Mouse (Mus musculus) hindbrain, embryonic 13.5 days (tissue): ENCODE measurements around the gene Gm10799. TPM values are rescaled to one million over a fixed set of nuclear protein-coding genes. Genes with fewer than 3 reads are reported as not detected.

Source experiments
- ATAC-seq: fragments of 200-750 bp; cut with Nextera tagmentation; 2 replicates; pipeline ENCODE4 v1.8.0; 2017; ENCODE audit warnings: moderate TSS enrichment; ENCODE audit not compliant: low FRiP score
- H3K27ac ChIP-seq: fragments of 300-500 bp; sonication (generic); 2 replicates; pipeline ENCODE4 v1.5.1; 2015; ENCODE audit warnings: inconsistent platforms, mild to moderate bottlenecking, moderate library complexity
- H3K27me3 ChIP-seq: fragments of 300-500 bp; sonication (generic); 2 replicates; pipeline ENCODE4 v1.6.1; 2015; ENCODE audit warnings: mild to moderate bottlenecking, inconsistent platforms
- H3K36me3 ChIP-seq: fragments of 300-500 bp; sonication (generic); 2 replicates; pipeline ENCODE4 v1.6.1; 2015; ENCODE audit warnings: mild to moderate bottlenecking, inconsistent platforms
- H3K4me1 ChIP-seq: fragments of 300-500 bp; sonication (generic); replicated peaks from 2 replicates; pipeline ENCODE4 v1.6.1; 2015; ENCODE audit warnings: inconsistent platforms
- H3K4me2 ChIP-seq: fragments of 300-500 bp; sonication (generic); 2 replicates; pipeline ENCODE4 v1.6.1; 2015; ENCODE audit warnings: inconsistent platforms, mild to moderate bottlenecking, moderate library complexity
- H3K4me3 ChIP-seq: fragments of 300-500 bp; sonication (generic); 2 replicates; pipeline ENCODE4 v1.5.1; 2015; ENCODE audit warnings: mild to moderate bottlenecking, inconsistent platforms
- H3K9ac ChIP-seq: fragments of 300-500 bp; sonication (generic); 2 replicates; pipeline ENCODE4 v1.6.1; 2015; ENCODE audit warnings: mild to moderate bottlenecking, inconsistent platforms
- H3K9me3 ChIP-seq: fragments of 300-500 bp; sonication (generic); 2 replicates; pipeline ENCODE4 v1.6.1; 2016; ENCODE audit warnings: inconsistent platforms
- WGBS: fragments of 180-500 bp; shearing (Covaris S2); methylation state at CpG from one replicate; pipeline ENCODE4 v1.1.7; 2015; 5-methylcytosine and 5-hydroxymethylcytosine counted together
- polyA plus RNA-seq: library from polyadenylated mRNA; unstranded; fragments of >200 nt; fragmentation: Nextera tagmentation; extraction: Ambion mirVana; gene quantifications from 2 replicates; pipeline ENCODE4 v1.2.1, GENCODE M21; 2015

The Gm10799 gene
- polyA plus RNA-seq, 1 experiment from 2014 or later, result not detected

DNA sequence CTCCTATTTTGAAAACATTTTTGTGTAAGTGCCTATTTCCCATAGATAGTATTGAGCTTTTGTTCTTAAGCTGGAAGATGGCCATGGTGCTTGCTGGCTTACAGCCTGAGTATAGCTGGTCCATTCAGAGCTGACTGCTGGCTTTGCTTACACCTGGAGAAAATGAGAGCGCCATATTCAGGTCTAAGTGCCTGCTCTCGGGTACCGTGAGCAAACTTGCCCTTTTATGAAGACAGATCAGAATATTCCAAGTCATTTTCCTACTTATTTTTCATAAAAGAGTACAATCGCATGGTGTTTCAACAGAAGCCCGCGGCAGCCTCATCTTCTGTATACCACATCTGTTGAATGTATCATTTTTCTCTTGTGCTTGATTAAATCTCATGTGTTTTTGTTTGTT lies 7.4 kb downstream of the Gm10799 start:
- Histone ChIP-seq H3K4me1 (no peaks in the 10 kb centered on the region), H3K9ac (no peak overlapping the region), H3K4me2 (no peak overlapping the region), H3K9me3 (no peaks in the 10 kb centered on the region), H3K27me3 (no peaks in the 10 kb centered on the region), H3K4me3 (no peak overlapping the region), H3K27ac (no peak overlapping the region), H3K36me3 (peaks cover 31% of the 10 kb centered on the region)
- ATAC-seq, result no peak
- WGBS, result 95% methylated on average over 6 of the region's 6 CpGs

DNA sequence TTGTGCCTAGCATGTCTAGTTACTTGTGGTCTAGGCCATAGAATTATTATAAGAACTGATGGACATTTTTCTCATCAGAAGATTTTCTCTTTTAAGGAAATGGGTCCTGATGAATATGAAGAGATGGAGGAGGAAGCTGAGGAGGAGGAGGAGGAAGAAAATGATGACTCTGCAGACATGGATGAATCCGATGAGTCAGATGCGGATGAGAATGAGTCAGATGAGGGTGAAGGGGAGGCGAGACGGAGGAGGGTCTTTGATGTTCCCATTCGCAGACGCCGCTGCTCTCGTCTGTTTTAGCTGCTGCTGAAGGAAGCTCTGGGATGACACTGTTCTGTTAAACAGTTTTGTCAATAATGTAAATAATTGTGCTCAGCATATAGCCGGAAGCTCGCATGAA lies 8.6 kb downstream of the Gm10799 start:
- ATAC-seq, result no peak
- H3K27me3 ChIP-seq, result no peaks in the 10 kb centered on the region
- no peaks in the 10 kb centered on the region for H3K4me1 ChIP-seq
- H3K27ac ChIP-seq, result no peak overlapping the region
- H3K9me3 ChIP-seq, result no peaks in the 10 kb centered on the region
- H3K4me3 ChIP-seq, result no peak overlapping the region
- H3K9ac ChIP-seq, result no peak overlapping the region
- WGBS, result 82% methylated on average over 10 of the region's 10 CpGs
- H3K4me2 ChIP-seq, result no peak overlapping the region
- H3K36me3 ChIP-seq, result peaks cover 39% of the 10 kb centered on the region

DNA sequence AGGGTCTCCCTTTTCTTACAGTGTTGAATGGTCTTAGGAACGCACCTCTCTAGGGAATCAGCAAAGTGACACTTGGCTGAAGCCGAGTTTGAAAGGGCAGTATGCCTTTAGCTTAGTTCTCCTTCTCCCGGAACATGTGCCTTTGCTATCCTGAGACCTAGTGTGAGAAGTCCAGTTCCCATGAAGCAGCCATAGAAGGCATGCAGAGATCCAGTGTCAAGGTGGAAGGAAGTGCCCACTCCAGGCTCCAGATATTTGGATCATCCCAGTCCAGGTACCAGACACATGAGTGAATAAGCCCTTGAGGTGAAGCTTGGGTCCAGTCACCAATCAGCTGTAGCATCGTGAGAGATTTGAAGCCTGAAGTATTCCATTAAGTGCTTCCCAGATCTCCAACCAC lies 9.4 kb downstream of the Gm10799 start:
- ATAC-seq, result no peak
- Histone ChIP-seq H3K27me3 (no peaks in the 10 kb centered on the region), H3K4me1 (no peaks in the 10 kb centered on the region), H3K36me3 (peaks cover 47% of the 10 kb centered on the region), H3K9me3 (no peaks in the 10 kb centered on the region), H3K27ac (no peak overlapping the region), H3K4me3 (no peak overlapping the region), H3K4me2 (no peak overlapping the region), H3K9ac (no peak overlapping the region)
- WGBS, result 94% methylated on average over 4 of the region's 4 CpGs

DNA sequence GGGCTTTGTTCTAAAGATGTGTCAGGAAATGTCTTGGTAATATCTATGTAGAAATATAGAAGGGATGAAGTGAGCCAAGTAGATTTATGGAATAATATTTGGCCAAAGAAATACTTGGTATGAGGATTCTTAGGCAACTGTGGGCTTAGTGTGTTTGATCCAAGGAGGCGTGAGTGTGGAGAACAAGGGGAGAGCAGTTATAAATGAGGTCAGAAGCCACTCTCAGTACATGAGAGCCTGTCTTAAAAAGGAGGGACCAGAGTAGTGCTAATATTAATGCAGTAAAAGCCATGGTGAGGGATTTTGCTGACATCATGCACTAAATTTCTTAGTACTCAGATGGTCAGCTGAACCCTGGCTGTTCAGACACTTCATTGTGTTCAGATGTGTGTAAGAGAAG lies 10.0 kb downstream of the Gm10799 start:
- no peak overlapping the region for H3K4me2 ChIP-seq
- H3K27me3 ChIP-seq, result no peaks in the 10 kb centered on the region
- ATAC-seq, result no peak
- H3K4me1 ChIP-seq, result no peaks in the 10 kb centered on the region
- no peak overlapping the region for H3K4me3 ChIP-seq
- H3K9me3 ChIP-seq, result no peaks in the 10 kb centered on the region
- peaks cover 53% of the 10 kb centered on the region for H3K36me3 ChIP-seq
- 85% methylated on average over 1 of the region's 1 CpGs for WGBS
- no peak overlapping the region for H3K27ac ChIP-seq
- no peak overlapping the region for H3K9ac ChIP-seq

DNA sequence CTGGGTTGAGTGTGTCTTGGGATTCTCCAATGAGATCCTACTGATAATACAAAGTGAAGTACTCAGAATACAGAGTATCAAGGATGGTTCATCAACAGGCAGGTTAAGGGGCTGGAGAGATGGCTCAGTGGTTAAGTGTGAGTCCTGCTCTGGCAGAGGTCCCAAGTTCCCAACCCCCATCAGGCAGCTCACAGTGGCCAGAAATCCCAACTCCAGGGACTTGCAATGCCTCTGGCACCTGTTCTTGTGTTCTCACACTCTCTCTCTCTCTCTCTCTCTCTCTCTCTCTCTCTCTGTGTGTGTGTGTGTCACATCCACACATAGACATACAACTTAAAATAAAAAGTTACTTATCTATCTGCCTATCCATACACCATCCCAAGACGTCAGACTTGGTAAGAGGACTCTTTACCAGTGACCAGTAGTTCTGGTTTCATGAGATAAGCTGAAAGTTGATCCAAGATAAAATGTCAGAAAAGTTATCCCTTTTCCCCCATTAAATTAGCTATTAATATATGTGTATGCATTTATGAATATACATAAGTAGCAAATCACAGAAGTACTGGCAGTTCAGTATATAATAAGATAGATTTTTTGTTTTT lies 23.8 kb downstream of the Gm10799 start:
- H3K9ac ChIP-seq, result no peak overlapping the region
- WGBS, result 90% methylated on average over 1 of the region's 1 CpGs
- H3K4me1 ChIP-seq, result no peaks in the 10 kb centered on the region
- no peak for ATAC-seq
- H3K36me3 ChIP-seq, result peaks cover 40% of the 10 kb centered on the region
- H3K27ac ChIP-seq, result no peak overlapping the region
- H3K4me2 ChIP-seq, result no peak overlapping the region
- no peaks in the 10 kb centered on the region for H3K9me3 ChIP-seq
- no peak overlapping the region for H3K4me3 ChIP-seq
- no peaks in the 10 kb centered on the region for H3K27me3 ChIP-seq

DNA sequence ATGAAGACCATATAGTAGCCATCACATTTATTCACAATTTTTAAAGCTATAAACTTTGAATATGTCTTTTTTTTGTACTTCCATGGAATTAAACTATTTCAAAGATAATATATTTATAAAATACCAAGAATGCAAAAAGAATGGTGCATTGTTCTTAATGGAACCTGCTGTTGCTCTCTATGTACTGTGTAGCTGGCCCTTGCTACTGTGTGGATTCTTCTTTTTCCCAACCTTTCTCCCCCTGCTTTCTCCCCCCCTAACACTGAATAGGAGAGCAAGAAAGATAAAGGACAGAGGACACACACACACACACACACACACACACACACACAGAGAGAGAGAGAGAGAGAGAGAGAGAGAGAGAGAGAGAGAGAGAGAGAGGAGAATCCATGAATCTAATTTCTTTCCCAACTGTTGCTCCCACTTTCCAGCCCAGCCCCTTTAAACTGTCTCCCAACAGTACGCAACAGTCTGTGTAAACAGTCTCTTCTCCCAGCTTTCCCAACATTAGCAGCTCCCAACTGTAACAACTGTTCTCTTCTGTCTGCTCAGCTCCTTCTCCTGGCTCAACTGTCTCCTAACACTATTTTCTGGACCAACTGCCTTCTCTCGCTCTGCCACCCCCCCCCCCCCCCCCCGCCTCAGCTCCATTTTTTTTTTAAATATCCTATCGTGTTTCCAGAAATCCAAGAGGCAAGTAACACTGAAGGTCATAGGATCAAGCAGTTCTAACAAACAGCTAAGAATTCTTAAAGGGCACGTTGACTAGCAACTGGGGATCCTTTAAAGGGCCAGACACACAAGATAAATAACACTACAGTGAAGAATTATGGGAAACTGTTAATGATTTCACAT lies 24.5 kb downstream of the Gm10799 start:
- Histone ChIP-seq H3K36me3 (peaks cover 42% of the 10 kb centered on the region), H3K9me3 (no peaks in the 10 kb centered on the region), H3K4me1 (no peaks in the 10 kb centered on the region), H3K27me3 (no peaks in the 10 kb centered on the region), H3K4me2 (no peak overlapping the region), H3K4me3 (no peak overlapping the region), H3K27ac (no peak overlapping the region), H3K9ac (no peak overlapping the region)
- WGBS, result 32% methylated on average over 4 of the region's 5 CpGs
- no peak for ATAC-seq

DNA sequence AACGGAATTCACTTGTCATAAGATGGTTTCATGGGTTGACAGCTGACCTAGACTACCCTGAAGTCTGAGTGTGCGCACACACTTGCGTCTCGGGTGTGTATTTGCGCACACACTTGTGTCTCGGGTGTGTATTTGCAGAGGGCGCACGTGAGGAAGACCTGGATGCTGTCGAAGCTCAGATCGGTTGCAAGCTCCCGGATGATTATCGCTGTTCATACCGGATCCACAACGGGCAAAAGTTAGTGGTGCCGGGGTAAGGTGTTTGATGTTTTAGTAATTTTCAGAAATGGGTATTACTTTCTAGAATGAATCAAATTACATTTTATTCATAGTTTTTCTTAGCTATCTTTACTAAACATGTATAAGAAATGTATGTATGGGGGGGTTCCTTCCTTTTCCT lies 25.6 kb downstream of the Gm10799 start:
- H3K36me3 ChIP-seq, result peaks cover 36% of the 10 kb centered on the region
- H3K27ac ChIP-seq, result no peak overlapping the region
- no peaks in the 10 kb centered on the region for H3K27me3 ChIP-seq
- H3K9ac ChIP-seq, result no peak overlapping the region
- 92% methylated on average over 15 of the region's 15 CpGs for WGBS
- no peaks in the 10 kb centered on the region for H3K9me3 ChIP-seq
- H3K4me2 ChIP-seq, result no peak overlapping the region
- no peak overlapping the region for H3K4me3 ChIP-seq
- H3K4me1 ChIP-seq, result no peaks in the 10 kb centered on the region
- ATAC-seq, result no peak

DNA sequence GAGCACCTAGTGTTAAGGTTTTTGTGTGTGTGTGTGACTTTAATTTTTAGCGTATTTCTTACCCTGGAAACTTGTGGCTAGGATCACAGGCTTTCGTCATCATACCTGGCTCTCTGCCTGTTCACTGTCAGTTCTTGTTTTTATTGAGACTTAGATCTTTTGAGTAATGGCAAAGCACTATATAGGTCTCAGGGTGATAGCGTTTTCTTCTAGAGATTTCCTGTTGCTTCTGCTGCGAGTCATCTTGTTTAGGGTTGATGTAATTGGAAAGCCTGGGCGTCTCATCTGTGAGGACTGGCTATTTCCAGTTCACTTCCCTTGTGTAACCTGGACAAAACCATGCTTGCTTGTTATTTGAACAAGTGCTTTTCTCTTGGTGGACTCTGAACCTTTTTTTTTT lies 26.7 kb downstream of the Gm10799 start:
- 86% methylated on average over 5 of the region's 5 CpGs for WGBS
- no peak overlapping the region for H3K4me2 ChIP-seq
- H3K9me3 ChIP-seq, result no peaks in the 10 kb centered on the region
- no peak overlapping the region for H3K27ac ChIP-seq
- no peak overlapping the region for H3K4me3 ChIP-seq
- H3K4me1 ChIP-seq, result no peaks in the 10 kb centered on the region
- H3K9ac ChIP-seq, result no peak overlapping the region
- peaks cover 41% of the 10 kb centered on the region for H3K36me3 ChIP-seq
- no peaks in the 10 kb centered on the region for H3K27me3 ChIP-seq
- no peak for ATAC-seq

DNA sequence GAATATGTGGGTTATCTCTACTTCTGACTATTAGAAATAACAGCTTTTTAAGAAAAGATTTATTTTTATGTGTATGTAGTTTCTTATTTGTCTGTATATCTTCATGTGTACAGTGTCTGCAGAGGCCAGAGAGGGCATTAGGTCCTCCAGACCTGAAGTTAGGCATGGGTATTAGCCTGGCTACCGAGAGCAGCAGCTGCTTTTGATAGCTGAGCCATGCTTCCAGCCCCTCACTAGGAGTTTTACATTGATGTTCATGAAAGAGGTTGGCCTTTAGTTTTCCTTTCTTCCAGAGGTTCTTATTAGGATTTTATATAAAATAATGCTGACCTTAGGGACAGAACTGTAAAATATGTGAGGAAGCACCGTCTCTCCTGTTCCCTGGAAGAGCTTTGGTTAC lies 30.1 kb downstream of the Gm10799 start:
- Histone ChIP-seq H3K36me3 (peaks cover 47% of the 10 kb centered on the region), H3K4me2 (no peak overlapping the region), H3K27ac (no peak overlapping the region), H3K9ac (no peak overlapping the region), H3K4me1 (no peaks in the 10 kb centered on the region), H3K27me3 (no peaks in the 10 kb centered on the region), H3K9me3 (no peaks in the 10 kb centered on the region), H3K4me3 (no peak overlapping the region)
- 51% methylated on average over 2 of the region's 2 CpGs for WGBS
- ATAC-seq, result no peak

DNA sequence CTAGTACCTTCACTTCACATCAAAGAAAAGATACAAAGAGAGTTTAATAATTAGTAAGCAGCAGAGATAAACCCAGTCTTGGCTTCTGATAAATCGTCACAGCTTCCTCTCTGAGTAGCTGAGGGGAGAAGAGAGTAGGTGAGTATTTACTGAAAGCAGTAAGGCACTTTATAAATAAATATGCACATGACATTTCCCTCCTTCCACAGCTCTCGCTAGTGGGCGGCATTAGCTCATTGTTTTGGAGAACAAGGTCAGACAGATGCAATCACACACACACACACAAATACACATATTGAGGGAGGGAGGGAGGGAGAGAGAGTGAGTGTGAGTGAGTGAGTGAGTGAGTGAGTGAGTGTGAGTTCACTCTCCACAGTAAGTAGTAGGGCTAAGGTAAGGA lies 32.0 kb downstream of the Gm10799 start:
- H3K9me3 ChIP-seq, result no peaks in the 10 kb centered on the region
- H3K4me2 ChIP-seq, result no peak overlapping the region
- H3K27ac ChIP-seq, result no peak overlapping the region
- no peak overlapping the region for H3K9ac ChIP-seq
- ATAC-seq, result no peak
- peaks cover 50% of the 10 kb centered on the region for H3K36me3 ChIP-seq
- WGBS, result 71% methylated on average over 3 of the region's 3 CpGs
- no peaks in the 10 kb centered on the region for H3K4me1 ChIP-seq
- no peaks in the 10 kb centered on the region for H3K27me3 ChIP-seq
- no peak overlapping the region for H3K4me3 ChIP-seq

DNA sequence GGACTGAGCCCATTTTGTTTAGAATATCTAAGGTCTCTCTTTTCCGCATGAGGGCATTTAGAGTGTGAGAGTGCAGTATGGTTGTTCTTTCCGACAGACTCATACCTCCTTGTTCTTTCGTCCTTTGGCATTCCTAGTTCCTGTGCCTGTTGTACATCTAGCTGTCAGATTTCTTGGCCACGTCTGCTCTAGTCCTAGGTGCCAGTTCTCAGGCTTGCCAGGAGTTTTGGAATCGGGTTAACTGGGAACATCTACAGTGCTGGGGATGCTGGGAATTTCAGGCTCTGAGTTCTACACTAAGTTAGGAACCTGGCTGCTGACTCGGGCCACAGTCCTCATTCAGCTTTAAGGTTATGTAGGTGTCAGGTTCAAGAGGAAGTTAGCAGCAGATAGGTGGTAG lies 32.8 kb downstream of the Gm10799 start:
- Histone ChIP-seq H3K36me3 (peaks cover 45% of the 10 kb centered on the region), H3K27me3 (no peaks in the 10 kb centered on the region), H3K9ac (no peak overlapping the region), H3K4me1 (0 out of 2 replicates have a peak, but pooled peaks cover 1% of the 10 kb centered on the region), H3K27ac (no peak overlapping the region), H3K4me2 (no peak overlapping the region), H3K9me3 (no peaks in the 10 kb centered on the region), H3K4me3 (no peak overlapping the region)
- 89% methylated on average over 6 of the region's 6 CpGs for WGBS
- ATAC-seq, result no peak

DNA sequence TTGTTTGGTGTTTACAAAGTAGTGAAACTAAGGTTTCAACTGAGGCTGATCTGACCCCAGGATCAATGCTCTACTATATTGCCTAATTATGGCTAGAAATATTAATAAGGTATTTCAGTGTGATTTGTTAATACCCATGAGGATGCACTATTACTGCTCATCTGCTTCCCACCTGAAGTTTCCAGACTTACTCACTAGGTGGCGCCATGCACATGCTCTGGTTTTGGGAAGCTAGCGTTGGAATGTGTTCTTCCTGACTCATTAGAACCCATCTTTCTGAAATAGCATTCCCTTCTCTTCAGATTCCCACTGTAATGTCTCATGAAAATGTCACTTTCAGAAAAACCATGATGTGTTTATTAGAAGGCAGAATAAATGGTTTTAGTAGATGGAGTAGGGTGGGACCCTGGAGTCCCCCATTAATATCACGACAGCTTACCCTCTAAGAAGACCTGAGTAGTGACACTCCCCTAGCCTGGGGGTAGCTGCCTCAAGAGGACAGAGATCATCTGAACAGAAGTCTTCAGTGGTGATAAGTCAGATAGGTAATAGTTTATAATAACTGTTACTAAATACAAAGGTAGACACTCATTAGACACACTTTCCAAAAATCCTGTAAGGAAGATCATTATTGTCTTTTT lies 33.4 kb downstream of the Gm10799 start:
- 34% methylated on average over 3 of the region's 3 CpGs for WGBS

More for the DNA sequence above, 33.4 kb downstream of the Gm10799 start:
- H3K4me3 ChIP-seq, result no peak overlapping the region
- H3K9ac ChIP-seq, result no peak overlapping the region
- peaks cover 7% of the 10 kb centered on the region for H3K4me1 ChIP-seq
- H3K27me3 ChIP-seq, result no peaks in the 10 kb centered on the region
- peaks cover 41% of the 10 kb centered on the region for H3K36me3 ChIP-seq
- H3K4me2 ChIP-seq, result no peak overlapping the region
- no peak for ATAC-seq
- no peaks in the 10 kb centered on the region for H3K9me3 ChIP-seq
- H3K27ac ChIP-seq, result no peak overlapping the region
